Mouse (Mus musculus): ENCODE measurements around the gene Mgat4b. TPM values are rescaled to one million over a fixed set of nuclear protein-coding genes. Genes with fewer than 3 reads are reported as not detected.

Gene Mgat4b
- total and polyA plus RNA-seq, 2 experiments from 2014 or later = 77.9 to 152 TPM

DNA sequence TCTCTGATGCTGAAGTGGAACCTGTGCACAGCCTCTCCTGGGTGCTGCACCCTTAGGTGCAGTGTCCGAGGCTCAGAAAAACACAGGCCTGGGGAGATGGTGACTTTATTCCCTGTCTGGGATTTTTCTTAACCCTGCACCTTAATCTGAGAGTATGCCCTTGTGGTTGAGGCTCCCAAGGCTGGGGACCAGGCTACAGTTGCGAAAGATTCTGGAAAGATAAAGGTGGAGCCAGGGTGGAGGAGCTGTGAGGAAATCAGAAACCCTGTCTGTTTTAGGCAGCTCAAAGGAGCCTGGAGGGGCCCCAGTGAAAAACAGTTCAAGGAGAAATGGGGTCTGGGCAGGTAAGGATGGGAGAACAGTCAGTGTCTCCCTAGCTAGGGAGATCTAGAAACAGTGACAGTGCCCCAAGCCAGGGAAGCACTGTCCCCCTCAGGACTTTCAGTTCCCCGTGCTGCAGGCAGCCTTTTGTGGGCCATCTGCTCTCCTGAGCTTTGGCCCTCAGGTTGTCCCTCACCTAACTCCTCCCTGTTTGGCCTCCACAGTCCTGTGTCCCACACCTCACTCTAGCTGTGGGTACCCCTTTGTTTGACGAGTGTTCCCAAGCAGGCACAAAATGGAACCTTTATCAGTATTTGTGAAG, 6.2 kb downstream of the Mgat4b start:
- Histone ChIP-seq H3K4me2 (ENCODE audit: low read depth, low read length, poor library complexity, severe bottlenecking) (no peak overlapping the region), H3K4me3 (ENCODE audit: low read depth, low read length) (no peak overlapping the region), H3K4me1 (ENCODE audit: insufficient read depth, low read length) (no peaks in the 10 kb centered on the region), H3K9ac (replicated peaks; ENCODE audit: low read length, poor library complexity, severe bottlenecking) (no peak overlapping the region), H3K27me3 (ENCODE audit: insufficient read depth, low read length) (no peaks in the 10 kb centered on the region), H3K9me3 (ENCODE audit: low read length) (no peaks in the 10 kb centered on the region), H3K27ac (ENCODE audit: low read depth, low read length) (no peak overlapping the region), H3K36me3 (ENCODE audit: insufficient read depth, low read length) (0 out of 2 replicates have a peak, but pooled peaks cover 4% of the 10 kb centered on the region)
- no peak for TF ChIP-seq CTCF (IDR thresholded peaks at IDR 0.05)
- WGBS = 82% methylated on average over 4 of the region's 4 CpGs
- ATAC-seq (ENCODE audit: low FRiP score) = no peak
- DNase-seq (ENCODE audit: low spot score) = no peak

DNA sequence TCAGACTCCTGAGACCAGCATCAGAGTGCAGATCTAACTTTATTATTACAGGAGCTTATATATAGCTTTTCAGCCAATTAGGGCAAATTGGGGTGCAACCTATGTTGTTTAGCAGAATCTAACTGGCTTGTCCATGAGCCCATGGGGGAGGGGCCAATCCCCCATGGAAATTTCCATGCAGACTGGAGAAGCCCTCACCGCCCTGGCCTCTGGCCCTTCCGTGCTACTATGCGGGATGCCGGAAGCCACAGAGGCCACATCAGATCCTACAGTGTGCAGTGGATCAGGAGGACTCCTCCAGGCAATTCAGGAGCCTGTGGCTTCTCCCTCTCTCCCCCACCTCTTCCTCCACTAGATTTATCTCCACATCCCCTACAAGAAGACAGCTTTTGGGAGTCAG, 7.1 kb downstream of the Mgat4b start:
- no peak overlapping the region for H3K27ac ChIP-seq (ENCODE audit: low read depth, low read length)
- 58% methylated on average over 4 of the region's 4 CpGs for WGBS
- 0 out of 2 replicates have a peak, but pooled peaks cover 4% of the 10 kb centered on the region for H3K36me3 ChIP-seq (ENCODE audit: insufficient read depth, low read length)
- ATAC-seq (ENCODE audit: low FRiP score) (no peak), DNase-seq (ENCODE audit: low spot score) (no peak)
- no peak for TF ChIP-seq CTCF (IDR thresholded peaks at IDR 0.05)
- no peak overlapping the region for H3K4me3 ChIP-seq (ENCODE audit: low read depth, low read length)
- H3K4me2 ChIP-seq (ENCODE audit: low read depth, low read length, poor library complexity, severe bottlenecking) = no peak overlapping the region
- no peaks in the 10 kb centered on the region for H3K4me1 ChIP-seq (ENCODE audit: insufficient read depth, low read length)
- H3K9me3 ChIP-seq (ENCODE audit: low read length) = no peaks in the 10 kb centered on the region
- H3K27me3 ChIP-seq (ENCODE audit: insufficient read depth, low read length) = no peaks in the 10 kb centered on the region
- H3K9ac ChIP-seq (replicated peaks; ENCODE audit: low read length, poor library complexity, severe bottlenecking) = no peak overlapping the region

DNA sequence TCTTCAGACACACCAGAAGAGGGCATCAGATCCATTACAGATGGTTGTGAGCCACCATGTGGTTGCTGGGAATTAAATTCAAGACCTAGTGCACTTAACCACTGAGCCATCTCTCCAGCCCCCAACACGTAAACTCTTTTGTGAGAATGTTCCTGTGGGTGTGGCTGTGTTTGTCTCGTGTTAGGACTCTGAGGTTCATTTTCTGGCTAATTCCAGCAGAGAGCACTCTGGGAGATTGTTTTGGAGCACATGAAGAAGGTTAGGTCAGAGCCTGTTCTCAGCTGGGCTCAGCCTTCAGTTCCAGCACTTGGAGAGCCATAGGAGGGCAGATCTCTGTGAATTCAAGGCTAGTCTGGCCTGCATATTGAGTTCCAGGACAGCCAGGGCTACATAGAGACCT, 9.1 kb downstream of the Mgat4b start:
- no peak overlapping the region for H3K27ac ChIP-seq (ENCODE audit: low read depth, low read length)
- no peak overlapping the region for H3K9ac ChIP-seq (replicated peaks; ENCODE audit: low read length, poor library complexity, severe bottlenecking)
- ATAC-seq (ENCODE audit: low FRiP score) = no peak
- no peak overlapping the region for H3K4me3 ChIP-seq (ENCODE audit: low read depth, low read length)
- H3K9me3 ChIP-seq (ENCODE audit: low read length) = no peaks in the 10 kb centered on the region
- H3K4me2 ChIP-seq (ENCODE audit: low read depth, low read length, poor library complexity, severe bottlenecking) = no peak overlapping the region
- no peak for DNase-seq (ENCODE audit: low spot score)
- TF ChIP-seq CTCF (IDR thresholded peaks at IDR 0.05) = peak; percentile 27
- H3K27me3 ChIP-seq (ENCODE audit: insufficient read depth, low read length) = no peaks in the 10 kb centered on the region
- 54% methylated on average over 2 of the region's 2 CpGs for WGBS
- peaks cover 8% of the 10 kb centered on the region for H3K4me1 ChIP-seq (ENCODE audit: insufficient read depth, low read length)
- H3K36me3 ChIP-seq (ENCODE audit: insufficient read depth, low read length) = 0 out of 2 replicates have a peak, but pooled peaks cover 4% of the 10 kb centered on the region

DNA sequence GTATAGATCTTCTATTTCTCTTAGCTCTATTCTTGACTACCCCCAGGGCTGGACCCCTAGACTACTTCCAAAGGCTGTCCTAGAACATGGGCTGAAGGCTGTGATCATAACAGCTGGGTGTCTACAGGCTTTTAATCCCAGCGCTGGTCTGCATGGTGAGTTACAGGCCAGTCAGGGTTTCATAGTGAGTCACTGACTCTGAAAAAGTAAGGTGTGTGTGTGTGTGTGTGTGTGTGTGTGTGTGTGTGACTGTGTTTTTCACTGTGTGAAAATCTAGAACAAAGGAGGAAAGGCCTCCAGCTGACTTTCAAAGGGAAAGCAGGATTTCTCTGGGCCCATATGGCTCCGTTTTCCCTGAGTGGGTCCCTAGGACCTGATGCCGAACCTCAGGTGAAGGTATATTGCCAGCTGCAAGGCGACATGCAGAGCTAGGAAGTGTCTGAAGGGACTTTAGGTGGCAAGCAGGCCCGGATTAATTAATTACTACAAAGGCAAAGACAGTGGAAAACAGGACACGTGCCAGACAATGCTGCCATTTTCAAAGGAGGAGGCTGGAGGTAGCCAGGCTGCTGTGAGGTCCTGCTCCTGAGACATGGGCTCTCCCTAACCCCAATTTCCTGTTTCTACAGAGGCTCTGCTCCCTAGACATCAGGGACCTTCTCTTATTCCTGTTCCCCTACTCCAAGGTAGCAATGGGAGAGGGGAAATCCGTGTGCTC, 12.0 kb downstream of the Mgat4b start:
- WGBS = 45% methylated on average over 7 of the region's 7 CpGs
- 0 out of 2 replicates have a peak overlapping the region, but pooled peaks have one; percentile 0 for H3K9ac ChIP-seq (replicated peaks; ENCODE audit: low read length, poor library complexity, severe bottlenecking)

DNA sequence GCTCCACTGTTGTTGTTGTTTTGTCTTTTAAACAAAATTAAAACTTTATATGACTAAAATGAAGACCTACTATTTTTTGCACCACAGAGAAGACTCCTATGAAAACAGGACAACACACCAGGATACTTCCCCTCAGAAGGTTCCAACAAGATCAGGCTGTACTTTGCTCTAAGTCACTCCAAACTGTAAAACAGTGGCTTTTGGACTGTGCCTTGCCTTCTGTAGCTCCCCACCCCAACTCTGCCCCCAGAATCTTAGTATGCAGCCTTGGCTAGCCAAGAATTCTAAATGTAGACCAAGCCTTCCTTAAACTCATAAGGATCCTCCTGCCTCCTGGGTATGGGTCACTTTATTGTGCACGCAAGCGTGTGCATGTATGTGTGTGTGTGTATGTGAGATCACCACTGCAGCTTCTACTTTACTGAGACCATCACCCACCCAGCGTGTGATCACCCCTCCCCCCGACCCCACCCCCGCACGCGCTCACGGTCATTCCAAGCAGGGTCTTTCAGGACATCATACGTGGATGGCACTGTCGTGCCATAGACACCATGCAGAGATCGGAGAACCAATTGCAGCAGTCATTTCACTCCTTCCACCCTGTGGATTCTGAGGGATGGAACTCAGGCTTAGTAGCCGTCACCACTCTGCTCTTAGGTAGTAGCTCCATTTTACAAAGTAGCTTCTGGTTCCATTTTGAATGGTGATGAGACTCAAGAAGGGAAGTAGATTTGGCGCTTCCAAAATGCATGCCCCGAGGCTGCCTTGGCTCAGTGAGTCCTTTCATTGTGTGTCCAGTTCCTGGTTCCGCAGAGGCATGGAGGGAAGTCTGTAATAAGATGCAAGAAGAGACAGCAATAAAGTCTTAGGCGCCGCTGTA, 13.3 kb downstream of the Mgat4b start:
- WGBS = 5% methylated on average over 17 of the region's 17 CpGs
- Histone ChIP-seq H3K9ac (replicated peaks; ENCODE audit: low read length, poor library complexity, severe bottlenecking) (peak overlapping the region; percentile 99), H3K9me3 (ENCODE audit: low read length) (no peaks in the 10 kb centered on the region), H3K27ac (ENCODE audit: low read depth, low read length) (peak overlapping the region; percentile 94), H3K36me3 (ENCODE audit: insufficient read depth, low read length) (0 out of 2 replicates have a peak, but pooled peaks cover under 1% of the 10 kb centered on the region), H3K27me3 (ENCODE audit: insufficient read depth, low read length) (no peaks in the 10 kb centered on the region), H3K4me1 (ENCODE audit: insufficient read depth, low read length) (peaks cover 23% of the 10 kb centered on the region), H3K4me2 (ENCODE audit: low read depth, low read length, poor library complexity, severe bottlenecking) (peak overlapping the region; percentile 95), H3K4me3 (ENCODE audit: low read depth, low read length) (peak overlapping the region; percentile 84)
- no peak for TF ChIP-seq CTCF (IDR thresholded peaks at IDR 0.05)
- DNase-seq (ENCODE audit: low spot score) (peak; percentile 55), ATAC-seq (ENCODE audit: low FRiP score) (peak; percentile 48)

More for the DNA sequence above, 12.0 kb downstream of the Mgat4b start:
- H3K9me3 ChIP-seq (ENCODE audit: low read length) = no peaks in the 10 kb centered on the region
- H3K27me3 ChIP-seq (ENCODE audit: insufficient read depth, low read length) = no peaks in the 10 kb centered on the region
- DNase-seq (ENCODE audit: low spot score) (no peak), ATAC-seq (ENCODE audit: low FRiP score) (no peak)
- peaks cover 23% of the 10 kb centered on the region for H3K4me1 ChIP-seq (ENCODE audit: insufficient read depth, low read length)
- 0 out of 2 replicates have a peak, but pooled peaks cover 4% of the 10 kb centered on the region for H3K36me3 ChIP-seq (ENCODE audit: insufficient read depth, low read length)
- no peak overlapping the region for H3K4me3 ChIP-seq (ENCODE audit: low read depth, low read length)
- H3K27ac ChIP-seq (ENCODE audit: low read depth, low read length) = no peak overlapping the region
- peak overlapping the region; percentile 95 for H3K4me2 ChIP-seq (ENCODE audit: low read depth, low read length, poor library complexity, severe bottlenecking)
- no peak for TF ChIP-seq CTCF (IDR thresholded peaks at IDR 0.05)
